Mouse (Mus musculus) hindbrain, embryonic 11.5 days (tissue): ENCODE results near the gene Nos3. TPM values are rescaled to one million over a fixed set of nuclear protein-coding genes. Genes with fewer than 3 reads are reported as not detected.
A peak's percentile ranks its signal among the peaks of the same experiment; 100 is the strongest.

Experiments
- ATAC-seq: fragments of 200-750 bp; cut with Nextera tagmentation; 2 replicates; pipeline ENCODE4 v1.8.0; 2017; ENCODE audit warnings: mild to moderate bottlenecking, moderate TSS enrichment, moderate library complexity; ENCODE audit not compliant: low FRiP score
- DNase-seq: peaks from one replicate; pipeline ENCODE4 v3.0.0-alpha.2; 2015; ENCODE audit warnings: low spot score
- H3K27ac ChIP-seq: fragments of 300-500 bp; sonication (generic); 2 replicates; pipeline ENCODE4 v1.5.1; 2014; ENCODE audit warnings: mild to moderate bottlenecking, low read depth, low read length
- H3K27me3 ChIP-seq: fragments of 300-500 bp; sonication (generic); 2 replicates; pipeline ENCODE4 v1.6.1; 2014; ENCODE audit warnings: mild to moderate bottlenecking, low read length, moderate library complexity, mixed read lengths; ENCODE audit not compliant: control insufficient read depth, insufficient read depth
- H3K36me3 ChIP-seq: fragments of 300-500 bp; sonication (generic); 2 replicates; pipeline ENCODE4 v1.6.1; 2014; ENCODE audit warnings: mild to moderate bottlenecking, low read length, moderate library complexity, mixed read lengths; ENCODE audit not compliant: control insufficient read depth, insufficient read depth
- H3K4me1 ChIP-seq: fragments of 300-500 bp; sonication (generic); replicated peaks from 2 replicates; pipeline ENCODE4 v1.6.1; 2014; ENCODE audit warnings: low read length, mixed read lengths; ENCODE audit not compliant: control insufficient read depth, insufficient read depth
- H3K4me2 ChIP-seq: fragments of 300-500 bp; sonication (generic); replicated peaks from 2 replicates; pipeline ENCODE4 v1.6.1; 2014; ENCODE audit warnings: mild to moderate bottlenecking, low read depth, low read length
- H3K4me3 ChIP-seq: fragments of 300-500 bp; sonication (generic); 2 replicates; pipeline ENCODE4 v1.5.1; 2014; ENCODE audit warnings: low read depth, low read length
- H3K9ac ChIP-seq: fragments of 300-500 bp; sonication (generic); 2 replicates; pipeline ENCODE4 v1.6.1; 2014; ENCODE audit warnings: low read depth, low read length
- H3K9me3 ChIP-seq: fragments of 300-500 bp; sonication (generic); 2 replicates; pipeline ENCODE4 v1.6.1; 2016; ENCODE audit warnings: low read length; ENCODE audit not compliant: control insufficient read depth
- WGBS: fragments of 180-500 bp; shearing (Covaris S2); extraction: QIAGEN DNeasy Blood & Tissue Kit; methylation state at CpG from one replicate; pipeline ENCODE4 v1.1.7; 2014; 5-methylcytosine and 5-hydroxymethylcytosine counted together
- polyA plus RNA-seq: library from polyadenylated mRNA; unstranded; fragments of >200 nt; fragmentation: Nextera tagmentation; extraction: Ambion mirVana; gene quantifications from 2 replicates; pipeline ENCODE4 v1.2.1, GENCODE M21; 2014

Nos3 gene
- polyA plus RNA-seq, 1 experiment from 2014 or later, result 4.5 TPM

GRCm38 (mm10) chr5:24385374-24385773 is 20.8 kb downstream of the Nos3 start:
- ATAC-seq (no peak), DNase-seq (no peak)
- peaks cover 29% of the 10 kb centered on the region for H3K27me3 ChIP-seq
- H3K4me2 ChIP-seq, result no peak overlapping the region
- H3K4me3 ChIP-seq, result no peak overlapping the region
- H3K4me1 ChIP-seq, result peaks cover 9% of the 10 kb centered on the region
- H3K9ac ChIP-seq, result no peak overlapping the region
- H3K27ac ChIP-seq, result no peak overlapping the region
- WGBS, result 83% methylated on average over 5 of the region's 5 CpGs
- no peaks in the 10 kb centered on the region for H3K36me3 ChIP-seq
- H3K9me3 ChIP-seq, result no peaks in the 10 kb centered on the region

GRCm38 (mm10) chr5:24385887-24386550 is 21.4 kb downstream of the Nos3 start:
- 82% methylated on average over 10 of the region's 10 CpGs for WGBS
- Histone ChIP-seq H3K4me3 (no peak overlapping the region), H3K4me2 (no peak overlapping the region), H3K36me3 (no peaks in the 10 kb centered on the region), H3K27me3 (peaks cover 29% of the 10 kb centered on the region), H3K27ac (no peak overlapping the region), H3K4me1 (peaks cover 9% of the 10 kb centered on the region), H3K9me3 (no peaks in the 10 kb centered on the region), H3K9ac (no peak overlapping the region)
- ATAC-seq (no peak), DNase-seq (no peak)

GRCm38 (mm10) chr5:24387264-24388241 is 22.9 kb downstream of the Nos3 start:
- Histone ChIP-seq H3K9me3 (no peaks in the 10 kb centered on the region), H3K36me3 (no peaks in the 10 kb centered on the region), H3K4me1 (peaks cover 9% of the 10 kb centered on the region), H3K4me3 (peak overlapping the region; percentile 42), H3K4me2 (peak overlapping the region; percentile 96), H3K9ac (peak overlapping the region; percentile 52), H3K27me3 (peaks cover 29% of the 10 kb centered on the region), H3K27ac (peak overlapping the region; percentile 24; the same call in 1 of the 2 replicates)
- ATAC-seq (peak; percentile 34; the same call in 1 of the 2 replicates), DNase-seq (peak; percentile 67)
- WGBS, result 1% methylated on average over 73 of the region's 73 CpGs

GRCm38 (mm10) chr5:24388246-24388915 is 23.8 kb downstream of the Nos3 start:
- 27% methylated on average over 26 of the region's 26 CpGs for WGBS
- Histone ChIP-seq H3K27me3 (peaks cover 29% of the 10 kb centered on the region), H3K4me1 (peaks cover 9% of the 10 kb centered on the region), H3K27ac (peak overlapping the region; percentile 24; the same call in 1 of the 2 replicates), H3K9me3 (no peaks in the 10 kb centered on the region), H3K4me3 (peak overlapping the region; percentile 42), H3K36me3 (no peaks in the 10 kb centered on the region), H3K9ac (peak overlapping the region; percentile 52), H3K4me2 (peak overlapping the region; percentile 96)
- ATAC-seq, result no peak
- no peak for DNase-seq

GRCm38 (mm10) chr5:24389011-24389657 is 24.5 kb downstream of the Nos3 start:
- no peak overlapping the region for H3K4me3 ChIP-seq
- H3K27ac ChIP-seq, result no peak overlapping the region
- 55% methylated on average over 6 of the region's 7 CpGs for WGBS
- no peaks in the 10 kb centered on the region for H3K9me3 ChIP-seq
- H3K4me2 ChIP-seq, result no peak overlapping the region
- H3K4me1 ChIP-seq, result peaks cover 9% of the 10 kb centered on the region
- DNase-seq (peak; percentile 29), ATAC-seq (no peak)
- H3K36me3 ChIP-seq, result no peaks in the 10 kb centered on the region
- H3K9ac ChIP-seq, result no peak overlapping the region
- peaks cover 29% of the 10 kb centered on the region for H3K27me3 ChIP-seq

GRCm38 (mm10) chr5:24389658-24390020 is 25.0 kb downstream of the Nos3 start:
- H3K27me3 ChIP-seq, result peaks cover 29% of the 10 kb centered on the region
- DNase-seq (no peak), ATAC-seq (no peak)
- no peaks in the 10 kb centered on the region for H3K36me3 ChIP-seq
- H3K9me3 ChIP-seq, result no peaks in the 10 kb centered on the region
- H3K4me3 ChIP-seq, result no peak overlapping the region
- H3K4me1 ChIP-seq, result peaks cover 9% of the 10 kb centered on the region
- H3K9ac ChIP-seq, result no peak overlapping the region
- 84% methylated on average over 4 of the region's 4 CpGs for WGBS
- H3K27ac ChIP-seq, result no peak overlapping the region
- no peak overlapping the region for H3K4me2 ChIP-seq

DNA sequence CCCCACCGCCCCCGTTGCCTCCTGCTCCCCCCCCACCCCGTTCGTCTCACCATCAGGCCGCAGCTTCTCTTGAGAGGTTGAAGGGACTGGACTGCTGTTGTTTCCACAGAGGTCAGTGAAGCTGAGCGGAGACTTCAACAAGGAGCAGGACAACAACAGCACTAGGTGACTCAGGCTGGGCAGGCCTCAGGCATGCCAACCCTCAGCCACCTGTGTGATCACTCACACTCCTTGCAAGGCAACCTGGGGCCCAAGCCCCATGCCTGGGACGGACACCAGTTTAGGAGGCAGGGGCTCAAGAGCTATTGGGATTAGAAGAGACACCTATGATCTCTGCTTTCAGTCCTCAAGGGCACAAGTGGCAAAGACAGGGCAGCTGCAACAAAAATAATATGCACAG is 27.3 kb downstream of the Nos3 start, which contains the start of gene Atg9b:
Atg9b (minus strand) TSS at position 280 of the 400 bp plus-strand sequence.
- no peak within 1 kb of the TSS for H3K9ac ChIP-seq
- H3K27me3 ChIP-seq, result peaks cover 25% of the 10 kb centered on the region
- H3K9me3 ChIP-seq, result no peaks in the 10 kb centered on the region
- H3K27ac ChIP-seq, result no peak within 1 kb of the TSS
- no peaks in the 10 kb centered on the region for H3K36me3 ChIP-seq
- H3K4me2 ChIP-seq, result no peak within 1 kb of the TSS
- no peak for DNase-seq
- H3K4me1 ChIP-seq, result peaks cover 9% of the 10 kb centered on the region
- no peak for ATAC-seq
- H3K4me3 ChIP-seq, result no peak within 1 kb of the TSS
- WGBS, result 78% methylated on average over 7 of the region's 7 CpGs

GRCm38 (mm10) chr5:24392724-24393123 is 28.1 kb downstream of the Nos3 start:
- H3K27ac ChIP-seq, result no peak overlapping the region
- no peaks in the 10 kb centered on the region for H3K36me3 ChIP-seq
- H3K4me1 ChIP-seq, result peaks cover 3% of the 10 kb centered on the region
- H3K27me3 ChIP-seq, result peaks cover 16% of the 10 kb centered on the region
- 76% methylated on average over 7 of the region's 7 CpGs for WGBS
- ATAC-seq (no peak), DNase-seq (no peak)
- no peak overlapping the region for H3K9ac ChIP-seq
- no peaks in the 10 kb centered on the region for H3K9me3 ChIP-seq
- H3K4me2 ChIP-seq, result no peak overlapping the region
- no peak overlapping the region for H3K4me3 ChIP-seq
